Mouse (Mus musculus) embryonic facial prominence, embryonic 14.5 days (tissue): ENCODE results near the gene Map3k4. TPM values are rescaled to one million over a fixed set of nuclear protein-coding genes. Genes with fewer than 3 reads are reported as not detected.

ENCODE experiments used
- ATAC-seq: fragments of 200-750 bp; cut with Nextera tagmentation; 2 replicates; pipeline ENCODE4 v1.8.0; 2017; ENCODE audit warnings: low read depth, moderate number of reproducible peaks, moderate TSS enrichment
- DNase-seq: peaks from one replicate; pipeline ENCODE4 v3.0.0-alpha.2; 2015; ENCODE audit warnings: low spot score
- H3K27ac ChIP-seq: fragments of 300-500 bp; sonication (generic); replicated peaks from 2 replicates; pipeline ENCODE4 v1.5.1; 2014; ENCODE audit warnings: low read depth, mild to moderate bottlenecking, low read length, moderate library complexity
- H3K27me3 ChIP-seq: fragments of 300-500 bp; sonication (generic); replicated peaks from 2 replicates; pipeline ENCODE4 v1.6.1; 2014; ENCODE audit warnings: low read length; ENCODE audit not compliant: control insufficient read depth, insufficient read depth
- H3K36me3 ChIP-seq: fragments of 300-500 bp; sonication (generic); 2 replicates; pipeline ENCODE4 v1.6.1; 2014; ENCODE audit warnings: low read length, mixed read lengths; ENCODE audit not compliant: control insufficient read depth, insufficient read depth
- H3K4me1 ChIP-seq: fragments of 300-500 bp; sonication (generic); 2 replicates; pipeline ENCODE4 v1.6.1; 2014; ENCODE audit warnings: antibody characterized with exemption, low read length; ENCODE audit not compliant: control insufficient read depth, insufficient read depth
- H3K4me2 ChIP-seq: fragments of 300-500 bp; sonication (generic); 2 replicates; pipeline ENCODE4 v1.6.1; 2014; ENCODE audit warnings: low read depth, mild to moderate bottlenecking, low read length, moderate library complexity, mixed read lengths
- H3K4me3 ChIP-seq: fragments of 300-500 bp; sonication (generic); 2 replicates; pipeline ENCODE4 v1.5.1; 2014; ENCODE audit warnings: low read depth, mild to moderate bottlenecking, low read length
- H3K9ac ChIP-seq: fragments of 300-500 bp; sonication (generic); 2 replicates; pipeline ENCODE4 v1.6.1; 2014; ENCODE audit warnings: low read depth, mild to moderate bottlenecking, low read length, moderate library complexity, mixed read lengths
- H3K9me3 ChIP-seq: fragments of 300-500 bp; sonication (generic); 2 replicates; pipeline ENCODE4 v1.6.1; 2016; ENCODE audit warnings: low read length; ENCODE audit not compliant: control insufficient read depth
- WGBS: fragments of 180-500 bp; shearing (Covaris S2); extraction: QIAGEN DNeasy Blood & Tissue Kit; methylation state at CpG from one replicate; pipeline ENCODE4 v1.1.7; 2014; 5-methylcytosine and 5-hydroxymethylcytosine counted together
- polyA plus RNA-seq: library from polyadenylated mRNA; unstranded; fragments of >200 nt; fragmentation: Nextera tagmentation; extraction: Ambion mirVana; gene quantifications from 2 replicates; pipeline ENCODE4 v1.2.1, GENCODE M21; 2014

Gene Map3k4
- polyA plus RNA-seq, 1 experiment from 2014 or later: 34.2 TPM

DNA sequence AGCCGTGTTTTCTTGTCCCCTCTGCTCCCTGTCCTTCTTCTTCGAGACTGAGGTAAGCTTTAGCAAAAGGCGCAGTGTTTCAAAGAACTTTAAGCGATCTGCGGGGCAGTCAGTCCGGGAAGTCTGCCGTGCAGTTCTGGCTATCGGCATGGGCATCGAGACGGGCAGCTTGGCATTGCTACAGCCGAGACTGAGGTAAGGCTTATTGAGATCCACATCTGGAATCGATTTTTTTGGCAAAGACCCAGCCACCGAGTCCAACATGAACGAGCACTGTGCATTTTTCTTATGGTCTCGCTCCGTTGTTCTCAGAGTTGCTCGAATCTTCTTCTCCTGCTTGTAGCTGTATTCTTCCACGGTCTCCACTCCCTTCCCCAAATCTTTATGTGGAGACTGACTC is 46.8 kb downstream of the Map3k4 start:
- DNase-seq (peak; percentile 62), ATAC-seq (no peak)
- no peak overlapping the region for H3K4me3 ChIP-seq
- no peaks in the 10 kb centered on the region for H3K9me3 ChIP-seq
- no peaks in the 10 kb centered on the region; the same call in 1 of the 2 replicates for H3K4me1 ChIP-seq
- WGBS: 64% methylated on average over 18 of the region's 18 CpGs
- H3K9ac ChIP-seq: no peak overlapping the region
- peaks cover 47% of the 10 kb centered on the region for H3K36me3 ChIP-seq
- H3K27ac ChIP-seq: no peak overlapping the region; the same call in 1 of the 2 replicates
- H3K4me2 ChIP-seq: no peak overlapping the region
- H3K27me3 ChIP-seq: no peaks in the 10 kb centered on the region

DNA sequence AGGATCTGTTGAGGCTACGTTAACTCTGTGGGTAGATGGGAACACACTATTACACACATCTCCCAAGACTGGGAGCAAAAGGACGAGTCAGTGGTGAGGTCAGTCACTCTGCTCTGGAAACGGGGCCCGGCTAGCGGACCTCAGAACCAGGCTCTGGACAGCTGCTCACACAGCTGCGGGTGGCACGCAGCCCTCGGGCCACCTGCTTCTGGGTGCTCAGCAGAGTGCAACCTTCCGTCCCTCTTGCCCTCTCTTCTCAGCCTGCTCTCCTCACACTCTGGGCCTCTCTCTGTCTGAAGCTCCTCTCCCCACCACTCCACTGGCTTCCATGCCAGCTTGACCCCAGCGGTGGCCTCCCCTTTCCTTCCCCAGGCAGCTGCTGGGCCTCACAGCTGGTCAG is 50.1 kb downstream of the Map3k4 start:
- Histone ChIP-seq H3K4me1 (peaks cover 17% of the 10 kb centered on the region), H3K9ac (no peak overlapping the region), H3K36me3 (peaks cover 31% of the 10 kb centered on the region), H3K4me2 (no peak overlapping the region), H3K9me3 (no peaks in the 10 kb centered on the region), H3K4me3 (no peak overlapping the region), H3K27me3 (no peaks in the 10 kb centered on the region), H3K27ac (no peak overlapping the region)
- 80% methylated on average over 10 of the region's 10 CpGs for WGBS
- no peak for DNase-seq
- ATAC-seq: peak; percentile 37; the same call in 1 of the 2 replicates

DNA sequence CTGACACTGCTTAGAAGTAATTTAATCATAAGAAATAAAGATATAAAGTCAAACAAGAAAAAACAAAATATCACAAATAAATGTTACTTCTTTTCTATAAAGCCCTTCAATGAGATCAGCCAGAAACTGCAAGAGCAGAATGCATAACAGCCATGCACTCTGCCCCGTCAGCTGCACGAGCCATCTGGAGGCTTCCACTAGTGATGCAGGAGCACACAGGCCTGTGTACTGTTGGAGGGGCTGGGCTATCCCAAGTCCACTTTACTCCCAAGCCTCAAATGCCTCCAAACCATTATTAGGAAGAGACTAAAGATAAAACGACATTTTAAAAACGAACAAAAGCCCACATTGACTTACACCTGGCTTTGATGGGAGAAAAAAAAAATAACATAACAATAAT is 50.5 kb downstream of the Map3k4 start:
- ATAC-seq: no peak
- H3K9ac ChIP-seq: no peak overlapping the region
- no peak overlapping the region for H3K4me2 ChIP-seq
- 79% methylated on average over 4 of the region's 4 CpGs for WGBS
- H3K4me1 ChIP-seq: peaks cover 21% of the 10 kb centered on the region
- no peaks in the 10 kb centered on the region for H3K9me3 ChIP-seq
- H3K4me3 ChIP-seq: no peak overlapping the region
- no peaks in the 10 kb centered on the region for H3K27me3 ChIP-seq
- H3K27ac ChIP-seq: no peak overlapping the region
- no peak for DNase-seq
- peaks cover 31% of the 10 kb centered on the region for H3K36me3 ChIP-seq

DNA sequence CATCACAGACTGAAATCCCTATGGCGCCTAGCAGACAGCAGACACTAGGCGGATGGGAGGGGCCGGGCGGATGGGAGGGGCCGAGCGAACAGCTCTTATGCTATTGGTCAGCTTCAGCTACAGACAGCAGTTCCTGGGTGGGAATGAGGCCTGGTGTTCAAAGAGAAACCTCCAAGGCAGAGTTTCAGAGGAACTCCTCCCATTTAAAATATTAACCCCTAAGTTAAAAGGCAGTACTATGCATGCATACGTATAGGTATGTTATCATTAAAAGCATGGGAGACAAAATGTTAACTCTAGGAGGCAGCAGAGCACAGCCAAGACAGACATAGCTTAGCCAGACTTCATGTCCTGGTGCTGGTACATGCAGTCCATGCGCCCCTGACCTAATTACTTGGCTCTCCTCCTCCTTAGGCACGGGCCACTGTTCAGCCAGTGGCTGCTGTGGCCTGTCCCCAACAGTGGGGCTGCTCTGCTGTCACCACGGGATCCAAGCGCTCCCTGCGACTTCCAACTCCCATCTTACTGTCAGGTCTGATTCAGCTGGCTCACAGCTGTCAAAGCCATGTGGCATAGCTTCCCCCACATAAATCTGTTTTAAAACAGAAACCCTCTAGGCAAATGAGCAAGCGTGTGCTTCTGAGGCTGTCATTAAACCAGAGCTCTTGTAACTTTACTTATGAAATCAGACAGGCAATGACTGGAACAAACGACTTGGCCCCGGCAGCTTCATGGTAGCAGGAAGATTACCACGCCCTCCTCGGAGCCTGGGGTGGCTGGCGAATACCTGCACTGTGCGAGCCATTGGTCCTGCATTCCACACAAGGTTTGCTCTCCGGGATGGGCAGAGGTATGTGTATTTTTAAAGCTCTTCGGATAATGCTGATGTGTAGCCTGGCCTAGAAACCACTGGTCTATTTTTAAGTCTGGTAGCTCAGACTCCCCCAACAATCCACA is 52.3 kb downstream of the Map3k4 start:
- 48% methylated on average over 21 of the region's 21 CpGs for WGBS
- Histone ChIP-seq H3K9me3 (no peaks in the 10 kb centered on the region), H3K27me3 (no peaks in the 10 kb centered on the region), H3K36me3 (peaks cover 26% of the 10 kb centered on the region), H3K27ac (peak overlapping the region; percentile 63), H3K4me2 (0 out of 2 replicates have a peak overlapping the region, but pooled peaks have one; percentile 18), H3K4me1 (peaks cover 26% of the 10 kb centered on the region), H3K9ac (no peak overlapping the region), H3K4me3 (no peak overlapping the region)
- DNase-seq (peak; percentile 77), ATAC-seq (peak; percentile 66)

DNA sequence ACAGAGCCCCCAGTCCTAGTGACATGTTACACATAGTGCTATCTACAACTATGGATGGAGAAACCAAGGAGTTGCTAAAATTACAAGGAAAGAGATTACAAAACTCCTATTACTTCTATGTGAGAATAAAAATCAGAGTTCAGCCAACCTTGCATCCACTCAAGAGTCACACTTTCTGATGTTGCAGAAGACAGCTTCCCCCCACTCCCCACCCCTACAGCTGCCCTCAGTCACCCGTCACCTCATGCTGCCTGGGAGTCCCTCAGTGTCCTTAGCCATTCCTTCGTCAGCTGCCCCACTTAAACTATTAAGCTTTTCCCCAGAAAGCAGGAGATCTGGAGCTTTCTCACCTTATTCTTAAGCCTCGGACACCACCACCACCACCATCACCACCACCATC is 54.3 kb downstream of the Map3k4 start:
- WGBS: 85% methylated on average over 3 of the region's 3 CpGs
- no peak for ATAC-seq

DNA sequence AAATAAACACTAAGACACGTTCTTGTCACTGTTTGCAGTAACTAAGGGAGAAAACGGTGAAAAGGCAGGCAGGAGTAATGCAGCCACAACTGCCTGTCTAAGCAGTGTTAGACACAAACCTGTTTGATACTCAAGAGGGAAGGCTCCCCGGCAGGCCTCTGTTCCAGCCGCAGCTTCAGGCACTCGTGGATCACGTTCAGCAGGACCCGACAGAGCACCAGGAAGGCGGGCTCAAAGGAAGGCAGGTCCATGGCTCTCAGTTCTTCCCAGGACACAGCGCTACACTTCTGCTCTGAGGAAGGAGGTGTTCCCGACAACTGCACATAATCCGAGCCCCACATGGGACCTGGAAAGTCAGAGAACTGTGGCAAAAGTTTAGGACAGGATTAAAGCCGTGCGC is 54.8 kb downstream of the Map3k4 start:
- H3K27ac ChIP-seq: peak overlapping the region; percentile 67; the same call in 1 of the 2 replicates
- 60% methylated on average over 13 of the region's 13 CpGs for WGBS

More for the DNA sequence above, 54.3 kb downstream of the Map3k4 start:
- Histone ChIP-seq H3K27ac (0 out of 2 replicates have a peak overlapping the region, but pooled peaks have one; percentile 67), H3K9me3 (no peaks in the 10 kb centered on the region), H3K4me3 (no peak overlapping the region), H3K27me3 (no peaks in the 10 kb centered on the region), H3K9ac (no peak overlapping the region), H3K36me3 (peaks cover 23% of the 10 kb centered on the region; the same call in 1 of the 2 replicates), H3K4me2 (no peak overlapping the region), H3K4me1 (peaks cover 26% of the 10 kb centered on the region)
- no peak for DNase-seq

DNA sequence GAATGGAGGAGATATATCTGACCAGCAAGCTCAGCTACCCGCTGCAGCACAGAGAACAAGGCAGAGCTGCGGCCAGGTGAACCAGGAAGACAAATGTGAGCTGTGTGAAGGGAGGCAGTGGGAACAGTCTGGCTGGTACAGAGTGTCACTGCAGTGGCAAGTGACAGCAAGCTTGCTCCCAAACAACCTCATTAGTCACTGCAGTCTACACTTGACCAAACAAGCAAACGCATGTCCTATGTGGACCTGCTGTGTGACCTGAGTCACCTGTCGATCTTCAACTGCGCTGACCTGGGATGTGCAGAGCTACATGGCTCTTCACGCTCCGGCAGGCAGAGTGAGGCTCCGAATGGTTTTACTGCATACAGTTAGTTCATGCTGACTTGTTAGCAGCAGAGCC is 55.7 kb downstream of the Map3k4 start:
- H3K4me1 ChIP-seq: peaks cover 26% of the 10 kb centered on the region
- peak overlapping the region; percentile 61; the same call in 1 of the 2 replicates for H3K27ac ChIP-seq
- peaks cover 33% of the 10 kb centered on the region for H3K36me3 ChIP-seq
- H3K4me2 ChIP-seq: peak overlapping the region; percentile 15; the same call in 1 of the 2 replicates
- no peaks in the 10 kb centered on the region for H3K27me3 ChIP-seq
- 69% methylated on average over 8 of the region's 8 CpGs for WGBS
- H3K9ac ChIP-seq: 0 out of 2 replicates have a peak overlapping the region, but pooled peaks have one; percentile 11
- DNase-seq (no peak), ATAC-seq (no peak)
- no peak overlapping the region for H3K4me3 ChIP-seq
- H3K9me3 ChIP-seq: no peaks in the 10 kb centered on the region

More for the DNA sequence above, 54.8 kb downstream of the Map3k4 start:
- Histone ChIP-seq H3K4me3 (no peak overlapping the region), H3K9me3 (no peaks in the 10 kb centered on the region), H3K4me1 (peaks cover 26% of the 10 kb centered on the region), H3K27me3 (no peaks in the 10 kb centered on the region), H3K36me3 (peaks cover 24% of the 10 kb centered on the region; the same call in 1 of the 2 replicates), H3K9ac (no peak overlapping the region), H3K4me2 (no peak overlapping the region)
- DNase-seq (peak; percentile 32), ATAC-seq (no peak)

DNA sequence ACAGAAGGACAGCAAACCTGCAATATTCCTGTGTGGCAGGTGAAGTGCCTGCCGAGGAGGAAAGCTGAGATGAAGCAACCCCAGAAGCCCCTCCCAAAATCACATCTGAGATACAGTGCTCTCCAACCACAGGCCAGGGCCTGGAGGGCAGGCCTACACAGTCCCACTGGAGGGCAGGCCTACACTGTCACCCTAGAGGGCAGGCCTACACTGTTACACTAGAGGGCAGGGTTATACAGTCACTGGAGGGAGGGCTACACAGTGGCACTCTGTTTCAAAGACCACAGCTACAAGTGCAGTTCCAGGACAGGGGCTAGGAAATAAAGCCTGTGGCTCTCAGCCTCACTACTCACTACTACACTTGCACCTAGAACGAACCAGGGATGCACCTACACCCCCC is 56.7 kb downstream of the Map3k4 start:
- H3K27ac ChIP-seq: no peak overlapping the region
- ATAC-seq (peak; percentile 58; the same call in 1 of the 2 replicates), DNase-seq (no peak)
- H3K4me1 ChIP-seq: peaks cover 26% of the 10 kb centered on the region
- no peak overlapping the region for H3K4me3 ChIP-seq
- H3K27me3 ChIP-seq: no peaks in the 10 kb centered on the region
- H3K36me3 ChIP-seq: peaks cover 43% of the 10 kb centered on the region
- no peak overlapping the region for H3K4me2 ChIP-seq
- 80% methylated on average over 2 of the region's 2 CpGs for WGBS
- no peak overlapping the region for H3K9ac ChIP-seq
- no peaks in the 10 kb centered on the region for H3K9me3 ChIP-seq
